Mouse (Mus musculus) bone marrow, adult 2 months (tissue): ENCODE data around the gene H60b. TPM values are rescaled to one million over a fixed set of nuclear protein-coding genes. Genes with fewer than 3 reads are reported as not detected.
"Not testable (repeated sequence)": the region's sequence is repeated elsewhere in the genome, so short reads cannot be mapped to it uniquely, and the experiment has no call there.

Experiments
- H3K27ac ChIP-seq: fragments of 200-500 bp; 2 replicates; pipeline ENCODE4 v1.5.1; 2012; ENCODE audit warnings: low read depth, mild to moderate bottlenecking, control low read depth, inconsistent platforms, low read length; ENCODE audit not compliant: control insufficient read depth, poor library complexity, insufficient read depth
- H3K4me1 ChIP-seq: fragments of 200-500 bp; 2 replicates; pipeline ENCODE4 v1.6.1; 2011; ENCODE audit warnings: low read length; ENCODE audit not compliant: control insufficient read depth, insufficient read depth
- H3K4me3 ChIP-seq: fragments of 200-500 bp; replicated peaks from 2 replicates; pipeline ENCODE3; 2011; ENCODE audit warnings: mild to moderate bottlenecking, low read depth, low read length, control low read depth; ENCODE audit not compliant: control insufficient read depth
- CTCF ChIP-seq: fragments of 200-500 bp; IDR thresholded peaks from 2 replicates; pipeline ENCODE4 v1.5.1; 2011; ENCODE audit warnings: low read length, control low read depth; ENCODE audit not compliant: control insufficient read depth, insufficient read depth
- POLR2A ChIP-seq: fragments of 200-500 bp; IDR thresholded peaks from 2 replicates; pipeline ENCODE4 v1.6.1; 2011; ENCODE audit warnings: low read depth, mild to moderate bottlenecking, control low read depth, low read length, borderline replicate concordance; ENCODE audit not compliant: control insufficient read depth
- WGBS: fragments of 180-500 bp; shearing (Covaris S2); methylation state at CpG from one replicate; pipeline ENCODE4 v1.1.7; 2018; 5-methylcytosine and 5-hydroxymethylcytosine counted together
- polyA plus RNA-seq: library from polyadenylated mRNA; stranded (reverse); fragments of >200 nt; gene quantifications from 2 replicates; pipeline ENCODE4 v1.2.4, GENCODE M21; 2011; ENCODE audit warnings: low replicate concordance; ENCODE audit not compliant: missing spikeins, insufficient read depth, insufficient read length

H60b gene
- polyA plus RNA-seq, 1 experiment, result not detected

- under 1% methylated on average over 27 of the region's 27 CpGs for WGBS
Measured at GRCm38 (mm10) chr10:22150593-22150992, 7.8 kb upstream of the H60b start.

GRCm38 (mm10) chr10:22151056-22151862 is 7.1 kb upstream of the H60b start:
- not testable (repeated sequence) for H3K27ac ChIP-seq, H3K4me3 ChIP-seq, H3K4me1 ChIP-seq
- 2% methylated on average over 55 of the region's 55 CpGs for WGBS

More at GRCm38 (mm10) chr10:22150593-22150992, 7.8 kb upstream of the H60b start:
- Histone ChIP-seq H3K4me3 (peak overlapping the region; percentile 24), H3K4me1 (no peaks in the 10 kb centered on the region), H3K27ac (no peak overlapping the region)
- TF ChIP-seq POLR2A (no peak), CTCF (no peak)

- not testable (repeated sequence) for H3K27ac ChIP-seq, H3K4me3 ChIP-seq, H3K4me1 ChIP-seq
- 8% methylated on average over 11 of the region's 11 CpGs for WGBS
Measured at GRCm38 (mm10) chr10:22151863-22152640, 6.3 kb upstream of the H60b start.

GRCm38 (mm10) chr10:22153147-22153690 is 5.2 kb upstream of the H60b start:
- 9% methylated on average over 7 of the region's 7 CpGs for WGBS
- not testable (repeated sequence) for H3K4me3 ChIP-seq, H3K4me1 ChIP-seq, H3K27ac ChIP-seq

- not testable (repeated sequence) for H3K27ac ChIP-seq, H3K4me3 ChIP-seq, H3K4me1 ChIP-seq
- WGBS, result under 1% methylated on average over 38 of the region's 38 CpGs
Measured at GRCm38 (mm10) chr10:22154127-22154526, 4.3 kb upstream of the H60b start.

- Histone ChIP-seq H3K27ac (no peak overlapping the region), H3K4me3 (no peak overlapping the region), H3K4me1 (no peaks in the 10 kb centered on the region)
- WGBS, result 40% methylated on average over 3 of the region's 3 CpGs
- no peak for TF ChIP-seq POLR2A
- no peak for TF ChIP-seq CTCF
Measured at GRCm38 (mm10) chr10:22154871-22155799, 3.3 kb upstream of the H60b start.

GRCm38 (mm10) chr10:22159131-22159561 is 760 bp downstream of the H60b start:
- Histone ChIP-seq H3K4me3 (no peak overlapping the region), H3K27ac (no peak overlapping the region), H3K4me1 (no peaks in the 10 kb centered on the region)
- 2% methylated on average over 24 of the region's 24 CpGs for WGBS
- TF ChIP-seq POLR2A, result no peak
- no peak for TF ChIP-seq CTCF

GRCm38 (mm10) chr10:22159581-22160140 is 1.3 kb downstream of the H60b start:
- no peak for TF ChIP-seq POLR2A
- TF ChIP-seq CTCF, result no peak
- no peak overlapping the region for H3K27ac ChIP-seq
- no peak overlapping the region for H3K4me3 ChIP-seq

GRCm38 (mm10) chr10:22163279-22163678 is 4.9 kb downstream of the H60b start:
- not testable (repeated sequence) for H3K4me1 ChIP-seq, H3K27ac ChIP-seq, H3K4me3 ChIP-seq
- WGBS, result 8% methylated on average over 9 of the region's 9 CpGs

More at GRCm38 (mm10) chr10:22159581-22160140, 1.3 kb downstream of the H60b start:
- no peaks in the 10 kb centered on the region for H3K4me1 ChIP-seq
- WGBS, result 16% methylated on average over 23 of the region's 23 CpGs
